Comparison of ENCODE assay signal across 8 mouse cellular contexts in genomic region chr9:110781256-110781721, GRCm38 (mm10). TPM values are rescaled to one million over a fixed set of nuclear protein-coding genes. Genes with fewer than 3 reads are reported as not detected.
A peak's percentile ranks its signal among the peaks of the same experiment; 100 is the strongest.
DNase-seq lines count a peak whose midpoint lies in the region; ATAC-seq lines count a peak whose summit lies in the region.

No protein-coding gene starts in this region.

- H3K9ac ChIP-seq in hindbrain, embryonic 13.5 days: peak overlapping the region; percentile 81

- H3K27me3 ChIP-seq in hindbrain, embryonic 13.5 days: peaks cover 9% of the 10 kb centered on the region

- peak overlapping the region; percentile 81 for H3K27ac ChIP-seq in hindbrain, embryonic 13.5 days

- H3K4me1 ChIP-seq in hindbrain, embryonic 13.5 days (replicated peaks): peaks cover 14% of the 10 kb centered on the region

- H3K36me3 ChIP-seq in hindbrain, embryonic 13.5 days: no peaks in the 10 kb centered on the region

- peak overlapping the region; percentile 71 for H3K4me2 ChIP-seq in hindbrain, embryonic 13.5 days

- H3K9me3 ChIP-seq in hindbrain, embryonic 13.5 days: no peaks in the 10 kb centered on the region

- WGBS in hindbrain, embryonic 13.5 days: 0% methylated on average over 42 of the region's 43 CpGs

- peak; percentile 90 for DNase-seq in NIH3T3 (ENCODE audit: low read depth)
- DNase-seq in cerebellum, postnatal 10 days: peak; percentile 97 to 98
- peak; percentile 84 to 89 for DNase-seq in frontal cortex, postnatal 14 days (ENCODE audit: low spot score in 2 of 2)
- peak; percentile 94 to 99 for DNase-seq in layer of hippocampus, postnatal 25 days (ENCODE audit: extremely low spot score in 1 of 2, low spot score in 1 of 2)
- peak; percentile 94 for DNase-seq in lung, postnatal 25 days (ENCODE audit: low spot score)
- peak; percentile 97 for DNase-seq in retina, embryonic 14.5 days (ENCODE audit: low spot score)
- DNase-seq in thymus, postnatal 4 days: peak; percentile 97

- H3K4me3 ChIP-seq in hindbrain, embryonic 13.5 days: peak overlapping the region; percentile 47

- peak; percentile 96 for ATAC-seq in hindbrain, embryonic 13.5 days (ENCODE audit: low FRiP score)

RNA-seq across cellular contexts. Expression of gene Prss42, which starts 16.7 kb away (rescaled TPM):
- polyA plus RNA-seq in hindbrain, embryonic 13.5 days (2015; fragmentation: Nextera tagmentation; extraction: Ambion mirVana): not detected in 2 replicates
- not detected for total RNA-seq in layer of hippocampus, postnatal 25 days (2021)

RNA-seq across cellular contexts. Expression of gene Prss44, which starts 32.5 kb away (rescaled TPM):
- polyA plus RNA-seq in hindbrain, embryonic 13.5 days (2015; fragmentation: Nextera tagmentation; extraction: Ambion mirVana): not detected in 2 replicates
- total RNA-seq in layer of hippocampus, postnatal 25 days (2021): not detected

RNA-seq across cellular contexts. Expression of gene Pth1r, which starts 34.3 kb away (rescaled TPM):
- polyA plus RNA-seq in hindbrain, embryonic 13.5 days (2015; fragmentation: Nextera tagmentation; extraction: Ambion mirVana): 13.7 and 13.8 TPM in 2 replicates
- total RNA-seq in layer of hippocampus, postnatal 25 days (2021): 1 to 10 TPM; 5.5 to 6.4 TPM

RNA-seq across cellular contexts. Expression of gene Myl3, which starts 39.6 kb away (rescaled TPM):
- 1.4 and 3.8 TPM in 2 replicates for polyA plus RNA-seq in hindbrain, embryonic 13.5 days (2015; fragmentation: Nextera tagmentation; extraction: Ambion mirVana)
- under 1 TPM in 1 of 2 experiments, not detected in 1; 0.39 TPM for total RNA-seq in layer of hippocampus, postnatal 25 days (2021)

RNA-seq across cellular contexts. Expression of gene Prss43, which starts 45.2 kb away (rescaled TPM):
- not detected in 2 replicates for polyA plus RNA-seq in hindbrain, embryonic 13.5 days (2015; fragmentation: Nextera tagmentation; extraction: Ambion mirVana)
- total RNA-seq in layer of hippocampus, postnatal 25 days (2021): under 1 TPM; 0.30 to 0.52 TPM

Comparison
In these comparisons a context has a peak if more than half of its experiments do, and no peak if none do; other contexts are left out.
1. Peak in every context shown above with its lines: DNase-seq, ATAC-seq, H3K4me3 ChIP-seq and H3K27ac ChIP-seq.